Mouse (Mus musculus) left cerebral cortex, adult 9 months (tissue): Measurements from ENCODE around the gene Gm13030.
"Not testable (repeated sequence)": the region's sequence is repeated elsewhere in the genome, so short reads cannot be mapped to it uniquely, and the experiment has no call there.

ENCODE experiments used
- DNase-seq, 2 experiments: peaks; one replicate each; pipeline ENCODE4 v3.0.0; 2022; ENCODE audit warnings: low spot score in 2 of 2

The Gm13030 gene

DNA sequence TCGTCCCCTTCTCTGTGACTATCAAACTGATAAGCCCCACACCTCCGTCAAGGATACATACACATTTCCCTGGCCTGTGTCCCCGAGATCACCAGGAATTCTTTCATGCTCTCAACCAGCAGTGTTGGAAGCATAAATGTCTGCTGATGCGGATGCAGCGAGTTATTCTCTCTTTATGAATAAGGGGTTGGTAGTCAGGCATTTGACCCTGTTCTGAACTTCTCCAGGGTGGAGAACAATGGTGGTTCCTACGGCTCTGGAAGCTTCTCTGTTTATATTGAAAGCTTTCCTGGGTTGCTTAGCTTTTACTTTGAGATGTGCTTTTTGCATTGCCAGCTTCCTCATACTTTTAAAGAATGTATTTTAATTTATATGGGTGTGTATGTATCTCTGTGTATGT lies at the start of gene Gm13030:
Gene Gm13030 (minus strand): TSS at position 101 of the 400 bp plus-strand sequence.
- DNase-seq: no peak

DNA sequence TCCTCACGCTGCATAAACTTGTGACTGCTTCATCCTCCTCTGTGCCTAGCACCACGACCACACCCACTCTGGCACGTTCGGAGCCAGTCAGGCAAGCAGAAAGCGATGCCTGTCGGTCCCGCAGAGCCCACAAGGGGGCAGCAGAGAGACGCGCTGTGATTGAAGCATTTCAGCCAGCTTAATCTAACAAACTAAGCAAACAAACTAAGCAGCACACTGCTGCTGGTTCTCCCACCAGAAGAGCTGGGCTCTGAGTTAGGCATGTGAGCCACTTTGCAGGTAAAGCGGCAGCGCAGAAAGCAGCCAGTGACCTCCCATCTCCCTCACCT lies 48.3 kb upstream of the Gm13030 start:
- DNase-seq: peak; percentile 80 to 99

DNA sequence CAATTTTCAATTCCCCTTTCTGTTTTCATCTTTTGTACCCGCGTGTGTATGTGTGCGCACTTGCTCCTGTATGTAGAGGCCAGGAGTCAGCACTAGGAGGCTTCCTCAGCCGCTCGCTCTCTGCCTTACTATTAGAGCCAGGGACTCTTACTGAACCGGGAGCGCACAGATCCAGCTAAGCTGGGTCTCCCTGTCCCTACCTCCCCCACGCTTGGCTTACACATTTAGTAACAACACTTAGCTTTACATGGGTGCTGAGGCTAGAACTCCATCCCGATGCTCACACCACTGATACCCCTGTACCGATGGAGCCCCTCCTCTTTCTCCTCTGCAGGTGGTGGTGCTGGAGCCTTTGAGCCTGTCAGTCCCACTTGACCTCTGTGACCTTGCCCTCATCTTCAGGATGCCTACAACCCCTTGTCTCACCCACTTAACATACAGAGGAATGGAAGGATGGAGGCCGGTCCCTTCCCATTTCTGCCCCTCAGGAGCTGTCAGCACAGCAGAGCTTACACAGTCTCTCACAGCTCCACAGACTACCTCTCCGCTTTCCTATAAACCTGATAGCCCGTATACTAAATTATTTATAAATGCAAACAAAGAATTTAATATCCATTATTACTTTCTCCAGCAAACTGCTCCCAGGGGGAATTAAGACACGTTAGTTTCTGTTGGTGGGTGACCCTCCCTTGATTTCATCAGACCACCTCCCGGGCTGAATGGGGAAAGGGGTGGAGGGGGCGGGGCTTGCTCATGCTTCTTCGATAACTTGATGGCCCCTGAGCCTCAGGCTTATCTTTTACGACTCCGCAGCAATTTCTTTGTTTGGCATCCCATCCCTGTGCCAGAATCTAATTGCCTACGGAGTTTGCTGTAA lies 47.7 kb upstream of the Gm13030 start:
- DNase-seq: no peak

DNA sequence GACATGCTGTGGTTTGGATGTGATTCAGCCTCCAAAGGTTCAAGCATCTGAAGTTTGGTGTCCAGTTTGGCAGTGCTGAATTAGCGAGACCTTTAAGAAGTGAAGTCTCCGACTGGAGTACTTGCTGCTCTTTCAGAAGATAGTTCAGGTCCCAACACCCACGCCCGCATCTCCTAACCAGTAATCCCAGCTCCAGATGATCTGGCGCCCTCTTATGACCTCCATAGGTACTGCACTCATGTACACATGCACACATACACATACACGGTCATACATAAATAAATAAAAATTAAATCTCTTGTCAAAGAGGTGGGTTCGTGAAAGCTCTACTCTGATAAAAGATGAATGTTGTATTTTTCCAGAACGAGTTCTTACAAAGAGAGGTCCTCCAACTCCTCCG lies 43.5 kb upstream of the Gm13030 start:
- DNase-seq: no peak

DNA sequence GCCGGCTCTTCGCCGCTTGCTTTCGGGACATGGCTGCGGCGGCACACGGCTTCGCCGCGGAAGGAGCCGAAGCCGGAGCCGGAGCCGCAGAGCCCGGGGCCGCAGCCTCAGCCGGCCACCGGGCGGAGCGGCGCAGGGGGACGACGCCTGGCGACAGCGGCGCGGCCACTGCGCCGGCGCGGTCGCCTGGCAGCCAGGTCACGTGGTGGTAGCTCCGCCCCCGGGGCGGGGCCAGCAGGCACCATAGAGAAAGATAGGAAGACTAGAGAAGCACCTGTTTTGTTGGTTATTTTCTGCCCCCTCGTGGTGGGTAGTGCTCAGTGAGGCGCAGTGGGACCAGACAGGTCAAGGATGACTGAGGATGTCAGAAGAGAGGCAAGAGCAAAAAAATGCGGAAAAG lies 40.0 kb upstream of the Gm13030 start, which contains the start of gene Otud3:
Gene Otud3 (minus strand): TSS at position 149 of the 400 bp plus-strand sequence.
- peak; percentile 88 to 95 for DNase-seq

DNA sequence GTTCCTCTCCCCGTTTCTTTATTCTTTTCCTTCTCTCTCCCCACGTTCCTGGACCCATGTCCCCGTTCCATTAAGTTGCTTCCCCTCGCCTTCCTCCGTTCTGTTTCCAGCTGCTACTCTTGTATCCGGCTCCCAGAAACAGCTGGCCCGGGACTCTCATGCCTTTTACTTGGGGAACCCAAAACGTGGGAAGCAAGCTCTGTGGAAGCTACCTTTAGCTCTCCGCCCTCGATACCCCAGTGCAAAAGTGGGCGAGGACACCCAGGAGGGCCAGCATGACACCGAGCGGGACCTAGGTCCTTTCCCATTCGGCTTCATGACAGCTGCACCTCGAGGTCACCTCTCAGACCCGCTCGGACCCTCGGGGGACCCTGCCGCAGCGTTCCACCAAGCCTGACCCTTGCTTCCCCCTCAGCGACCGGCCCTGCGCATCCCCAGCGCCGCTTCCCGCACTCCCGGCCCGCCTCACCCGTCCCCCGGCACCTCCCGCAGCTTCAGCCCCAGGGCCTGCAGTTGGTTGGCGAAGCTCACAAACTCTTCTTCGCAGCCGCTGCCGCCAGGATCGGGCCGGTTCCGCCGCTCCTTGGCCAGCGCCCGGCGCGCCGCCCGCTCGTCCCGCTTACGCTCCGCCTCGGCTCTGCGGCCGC lies 39.5 kb upstream of the Gm13030 start:
- DNase-seq: no peak

DNA sequence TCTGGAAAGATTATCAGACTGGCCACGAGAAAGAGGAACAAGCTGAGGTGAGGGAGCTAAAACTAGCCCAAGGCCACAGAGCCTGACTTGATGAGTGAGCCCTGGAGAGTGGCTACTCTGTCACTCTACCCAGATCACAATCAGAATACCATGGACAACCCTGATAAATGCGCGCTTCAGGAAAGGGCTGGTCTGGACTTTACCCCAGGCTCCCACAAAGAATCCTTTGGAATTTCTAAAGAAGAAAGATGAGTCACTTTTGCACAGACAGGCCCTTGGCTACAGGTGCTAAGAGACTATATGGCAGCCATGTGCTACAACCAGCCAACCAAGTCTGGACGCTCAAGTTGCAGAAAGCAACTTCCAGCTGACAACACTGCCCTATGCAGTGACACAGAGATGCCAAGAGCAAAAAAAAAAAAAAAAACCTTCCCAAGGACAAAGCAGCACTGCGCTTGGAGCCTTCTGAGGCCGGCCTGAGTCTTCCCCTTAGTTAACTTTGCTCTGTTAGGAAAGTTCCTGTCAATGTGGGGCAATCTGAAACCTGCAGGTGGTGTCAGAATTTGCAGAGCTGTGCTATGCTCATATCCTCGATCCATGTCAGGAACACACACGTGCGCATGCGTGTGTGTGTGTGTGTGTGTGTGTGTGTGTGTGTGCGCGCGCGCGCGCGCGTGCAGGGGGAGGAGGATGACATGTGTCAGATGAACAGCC lies 32.0 kb upstream of the Gm13030 start:
- DNase-seq: no peak

DNA sequence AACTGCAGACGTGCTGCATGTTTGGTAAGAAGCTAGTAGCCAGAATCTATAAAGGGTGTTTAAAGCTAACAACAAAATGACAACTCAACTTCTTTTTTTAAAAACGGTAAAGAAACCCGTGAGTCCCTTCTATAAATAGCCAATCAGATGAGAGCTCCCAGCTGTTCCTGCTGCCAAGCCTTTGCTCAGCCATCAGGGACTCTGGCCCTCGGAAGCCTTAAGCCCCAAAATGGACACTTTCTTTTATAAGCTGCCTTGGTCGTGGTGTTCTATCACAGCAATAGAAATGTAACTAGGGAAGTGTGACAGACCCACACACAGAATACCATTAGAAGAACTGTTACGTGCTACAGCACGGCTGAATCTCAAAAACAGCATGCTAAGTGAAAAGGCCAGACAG lies 25.6 kb upstream of the Gm13030 start:
- DNase-seq: peak in 1 of 2 experiments; percentile 32

DNA sequence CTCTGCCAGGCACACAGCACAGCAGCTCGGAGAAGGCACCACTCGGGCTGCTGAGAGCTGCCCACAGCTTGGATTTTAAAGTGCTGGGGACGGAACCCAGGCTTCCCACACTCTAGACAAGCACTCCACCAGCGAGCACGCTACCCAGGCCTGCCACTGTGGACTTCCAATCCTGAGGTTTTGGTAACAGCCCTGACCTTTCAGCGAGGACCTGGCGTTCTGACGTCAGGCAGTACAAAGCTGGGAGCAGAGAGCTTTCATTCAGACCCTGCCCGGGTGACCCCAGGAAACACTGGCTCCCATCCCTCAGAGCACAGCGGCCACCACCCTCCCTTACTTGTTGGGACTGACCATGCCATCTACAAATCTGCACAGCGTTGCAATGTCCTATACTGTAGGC lies 20.0 kb upstream of the Gm13030 start:
- DNase-seq: not testable (repeated sequence)

DNA sequence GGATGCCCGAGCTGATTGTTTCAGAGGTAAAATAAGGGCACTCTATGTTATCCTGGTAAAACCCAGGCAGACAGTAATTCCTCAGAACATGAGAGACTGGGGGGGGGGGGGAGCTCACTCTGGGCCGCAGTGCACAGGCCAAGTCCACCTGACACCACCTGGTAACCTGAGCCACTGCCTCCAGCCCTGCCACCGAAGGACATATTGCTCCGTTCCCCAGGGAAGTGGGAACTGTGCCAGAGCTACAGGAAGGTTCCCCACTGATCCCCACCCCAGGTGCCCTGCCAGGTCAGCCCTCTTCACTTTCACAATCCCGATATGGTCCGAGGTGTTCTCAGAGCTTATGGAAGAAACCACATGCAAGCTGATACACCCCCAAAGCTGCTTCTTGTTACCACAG lies 18.9 kb upstream of the Gm13030 start:
- no peak for DNase-seq

DNA sequence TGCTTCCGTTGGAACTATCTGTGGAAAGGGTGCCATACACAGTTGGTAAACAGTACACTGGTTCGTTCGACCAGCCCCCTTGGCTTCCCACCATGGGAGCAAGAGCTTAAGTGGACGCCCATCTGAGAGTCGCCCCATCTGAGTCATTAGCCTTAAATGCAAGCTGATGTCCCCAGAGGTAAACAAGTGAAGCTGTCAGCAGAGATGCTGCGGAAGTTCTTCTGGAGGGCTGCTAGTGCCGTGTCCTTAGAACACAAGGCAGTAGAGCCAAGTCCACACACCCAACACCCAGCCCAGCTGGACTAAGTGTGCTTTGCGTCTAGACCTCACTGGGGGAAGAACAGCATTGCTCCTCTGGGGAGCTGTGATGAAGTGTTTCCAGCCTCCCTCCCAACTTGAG lies 15.9 kb upstream of the Gm13030 start:
- no peak for DNase-seq

DNA sequence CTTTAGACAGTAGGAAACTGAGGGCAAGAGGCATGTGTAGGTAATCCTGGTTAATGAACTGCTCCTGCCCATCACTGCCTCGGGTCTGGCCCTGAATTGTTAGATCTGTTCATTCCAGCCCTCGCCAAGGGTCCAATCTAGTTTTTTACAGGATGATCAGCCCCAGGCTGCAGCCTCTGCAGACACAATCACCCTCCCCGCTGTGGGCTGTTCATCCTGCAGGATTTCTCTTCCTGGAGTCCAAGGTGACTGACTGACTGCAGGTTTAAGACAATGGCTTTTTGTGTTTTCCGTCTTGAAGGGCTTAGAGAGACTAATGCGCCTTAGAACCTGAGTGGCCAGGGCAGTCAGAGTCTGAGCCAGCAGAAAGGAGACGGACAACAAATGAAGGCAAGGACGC lies 15.4 kb upstream of the Gm13030 start:
- DNase-seq: no peak

DNA sequence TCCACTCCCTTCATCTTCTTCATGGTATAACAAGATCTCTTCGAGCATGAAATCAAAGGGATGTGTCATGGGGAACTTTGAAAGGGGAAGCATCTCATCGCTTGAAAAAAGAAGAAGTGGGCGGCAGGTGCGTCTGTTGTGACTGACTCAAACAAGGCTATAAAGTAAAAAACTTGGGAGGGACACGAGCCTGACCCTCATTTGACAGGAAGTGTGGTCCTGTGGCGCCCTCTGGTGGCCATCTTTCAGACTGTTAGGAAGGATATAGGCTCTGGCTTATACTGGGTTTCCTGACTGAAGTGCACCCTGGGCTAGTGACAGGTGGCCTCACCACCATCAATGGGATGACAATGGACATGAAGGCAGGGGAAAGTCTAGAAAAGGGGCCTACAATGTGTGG lies 10.5 kb upstream of the Gm13030 start:
- peak in 1 of 2 experiments; percentile 92 for DNase-seq

DNA sequence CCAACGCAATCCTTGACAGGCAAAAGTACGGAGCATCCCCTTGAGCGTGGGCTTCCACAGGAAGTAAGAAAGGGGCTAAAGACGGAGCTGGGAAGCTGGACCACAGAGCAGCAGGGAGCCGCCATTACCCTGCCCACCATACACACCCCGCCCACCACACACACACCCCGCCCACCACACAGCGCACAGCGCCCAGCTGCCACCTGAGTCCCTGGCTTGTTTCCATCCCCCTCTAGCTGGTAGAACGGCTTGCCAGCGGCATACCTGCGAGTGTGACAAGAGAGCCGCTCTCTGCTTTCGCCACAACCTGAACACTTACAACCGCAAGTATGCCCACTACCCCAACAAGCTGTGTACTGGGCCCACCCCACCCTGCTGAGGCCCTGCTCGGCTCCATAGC lies 8.4 kb upstream of the Gm13030 start:
- DNase-seq: peak in 1 of 2 experiments; percentile 57

DNA sequence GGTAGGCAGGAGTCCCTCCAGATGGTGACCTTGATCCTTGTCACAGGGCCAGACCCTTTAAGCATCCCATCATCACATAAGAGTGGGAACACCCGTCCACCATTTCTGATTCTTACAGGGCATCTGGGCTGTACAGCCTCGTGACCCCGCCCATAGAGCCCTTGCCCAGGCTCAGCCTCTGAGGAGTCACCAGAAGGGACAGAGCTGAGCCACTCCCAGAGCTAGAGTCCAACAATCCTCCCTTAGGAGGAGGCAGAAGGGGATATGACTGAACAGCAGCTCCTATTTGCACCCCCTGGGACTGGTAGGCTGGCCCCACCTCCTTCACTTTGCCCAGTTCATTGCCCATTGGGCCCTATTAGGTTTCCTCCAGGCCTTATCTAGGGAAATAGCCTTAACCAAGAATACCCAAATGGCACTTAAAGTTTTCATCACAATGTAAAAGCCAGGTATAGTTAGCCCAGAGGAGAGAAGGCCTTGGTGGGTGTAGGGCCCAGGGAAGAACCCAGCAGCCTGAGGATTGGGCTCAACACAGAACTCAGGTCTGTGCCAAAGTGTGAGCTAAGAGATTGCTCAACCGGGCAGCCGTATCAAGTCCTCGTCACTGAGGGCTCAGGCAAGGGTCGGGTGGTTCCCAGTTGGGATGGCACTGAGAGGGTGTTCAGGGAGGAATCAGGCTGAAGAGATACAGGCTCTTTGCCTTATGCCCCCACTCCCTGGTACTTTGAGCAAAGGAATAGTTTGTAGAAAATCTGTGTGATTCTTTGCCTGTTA lies 7.2 kb upstream of the Gm13030 start:
- DNase-seq: no peak

DNA sequence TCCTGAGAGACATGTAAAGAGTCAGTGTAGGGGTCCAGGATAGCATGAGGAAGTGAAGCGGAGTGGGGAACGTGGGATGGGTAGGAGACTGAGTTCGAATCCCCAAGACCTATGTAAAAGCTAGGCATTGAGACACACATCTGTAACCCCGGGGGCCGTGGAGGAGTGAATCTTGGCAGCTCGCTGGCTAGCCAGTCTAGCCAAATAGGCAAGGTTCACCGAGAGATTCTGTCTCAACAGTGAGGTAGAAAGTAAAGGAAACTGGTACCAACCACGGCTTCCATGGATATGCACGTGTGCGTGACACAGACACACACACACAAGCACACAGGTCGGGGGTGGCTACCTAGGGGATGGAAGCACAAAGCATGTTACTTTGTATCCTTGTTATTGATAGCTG lies 6.0 kb upstream of the Gm13030 start:
- DNase-seq: no peak

DNA sequence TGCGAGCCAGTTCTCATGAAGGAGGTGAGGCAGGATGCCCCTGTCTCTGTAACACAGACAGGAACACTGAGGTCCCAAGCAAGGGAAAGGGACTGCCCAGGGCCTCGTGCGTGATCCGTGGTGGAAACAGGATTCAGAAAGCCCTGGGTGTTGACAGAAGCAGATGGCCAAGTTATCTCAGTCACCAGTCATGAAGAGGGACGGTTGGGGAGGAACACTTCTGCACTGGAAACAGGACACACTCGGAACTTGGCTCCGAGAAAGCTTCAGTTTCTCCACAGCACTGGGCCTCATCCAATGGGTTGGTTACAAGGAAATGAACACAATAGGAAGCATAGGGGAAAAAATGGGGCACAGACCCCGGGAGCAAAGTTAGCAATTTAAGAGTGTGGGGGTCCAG lies 5.0 kb upstream of the Gm13030 start:
- DNase-seq: no peak

DNA sequence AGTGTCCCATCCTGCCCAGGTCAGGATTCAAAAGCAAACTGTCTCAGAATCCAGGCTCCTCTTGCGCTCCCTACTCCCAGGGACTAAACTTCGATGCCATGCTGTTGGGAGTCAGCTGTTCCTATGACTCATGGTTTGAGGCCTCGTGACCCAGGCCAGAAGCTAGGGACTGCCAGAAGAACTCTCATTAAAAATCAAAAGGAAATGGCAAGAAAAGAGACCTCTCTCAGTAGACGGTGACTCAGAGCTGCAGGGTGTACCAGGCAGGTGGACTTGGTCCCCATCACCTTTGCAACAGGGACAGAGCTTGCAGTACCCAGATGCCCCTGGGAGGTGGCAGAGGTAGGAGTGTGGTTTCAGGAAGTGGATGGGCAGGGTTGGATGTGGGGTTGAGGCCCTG lies 4.0 kb upstream of the Gm13030 start, which contains the start of gene Pla2g2e:
Gene Pla2g2e (plus strand): TSS at position 212 of the 400 bp plus-strand sequence.
- no peak for DNase-seq

DNA sequence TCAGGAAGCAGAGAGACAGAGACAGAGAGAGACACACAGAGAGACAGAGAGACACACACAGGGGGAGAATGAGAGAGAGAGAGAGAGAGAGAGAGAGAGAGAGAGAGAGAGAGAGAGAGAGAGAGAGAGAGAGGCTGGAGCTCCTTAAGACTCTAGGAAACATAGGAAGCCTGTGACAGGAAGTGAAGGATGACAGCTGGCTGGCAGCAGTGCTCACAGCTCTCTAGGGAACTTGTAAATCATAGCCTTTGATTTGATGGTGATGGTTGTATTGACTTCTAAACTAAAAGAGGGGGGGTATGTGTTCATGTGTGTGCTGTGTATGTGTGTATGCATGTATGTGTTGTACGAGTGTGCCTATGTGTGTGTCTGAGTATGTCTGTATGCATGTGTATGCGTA lies 2.2 kb upstream of the Gm13030 start:
- no peak for DNase-seq

DNA sequence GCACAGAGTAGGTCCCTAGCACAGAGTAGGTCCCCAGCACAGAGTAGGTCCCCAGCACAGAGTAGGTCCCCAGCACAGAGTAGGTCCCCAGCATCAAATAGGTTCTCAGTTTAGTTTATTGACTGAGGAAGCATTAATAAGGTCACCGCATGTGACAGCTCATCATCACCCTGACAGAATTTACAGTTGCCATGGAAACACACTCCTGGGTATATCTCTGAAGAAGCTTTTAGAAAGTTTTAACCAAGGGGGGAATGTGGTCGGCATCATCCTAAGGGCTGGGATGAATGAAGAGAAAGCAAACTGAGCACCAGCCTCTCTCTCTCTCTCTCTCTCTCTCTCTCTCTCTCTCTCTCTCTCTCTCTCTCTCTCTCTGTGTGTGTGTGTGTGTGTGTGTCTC lies 1.5 kb upstream of the Gm13030 start:
- not testable (repeated sequence) for DNase-seq

DNA sequence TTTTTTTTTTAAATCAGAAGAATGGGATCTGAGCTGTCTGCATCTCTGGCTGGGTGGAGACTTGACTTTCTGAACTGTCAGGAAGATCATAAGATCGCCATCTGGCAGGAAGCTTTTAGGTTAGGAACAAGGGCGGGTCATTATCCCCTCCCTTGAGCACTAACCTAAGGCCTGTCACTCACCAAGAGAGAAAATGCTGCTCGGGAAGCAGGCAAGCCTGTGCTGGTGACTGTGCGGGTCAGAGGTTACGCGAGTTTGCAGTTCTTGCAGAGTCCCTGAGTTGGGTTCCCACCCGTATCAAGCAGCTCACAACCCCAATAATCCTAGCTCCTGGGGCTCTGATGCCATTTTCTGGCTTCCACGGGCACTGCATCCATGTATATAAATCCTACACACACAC lies 5.1 kb downstream of the Gm13030 start:
- DNase-seq: no peak

DNA sequence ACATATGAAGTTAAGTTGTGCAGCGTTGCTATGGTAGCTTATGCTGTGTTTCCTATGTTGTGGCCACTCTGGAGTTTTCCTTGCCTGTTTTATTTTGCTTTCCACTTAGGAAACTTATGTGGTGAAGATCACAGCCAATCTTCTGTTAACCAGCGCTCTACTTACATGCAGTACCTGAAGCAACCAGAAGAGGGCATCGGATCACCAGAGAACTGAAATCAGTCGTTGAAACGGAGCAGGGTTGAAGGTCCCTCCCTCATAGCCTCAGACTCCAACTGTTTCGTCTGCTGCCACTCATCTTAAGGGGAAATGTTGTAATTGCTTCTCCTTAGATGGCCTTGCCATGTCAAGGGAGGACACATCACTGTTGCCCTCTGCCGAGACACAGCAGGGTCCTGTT lies 7.4 kb downstream of the Gm13030 start:
- peak in 1 of 2 experiments; percentile 86 for DNase-seq
